ENCODE assay signal across 23 mouse cellular contexts in genomic region chr2:19690094-19690493, GRCm38 (mm10). TPM values are rescaled to one million over a fixed set of nuclear protein-coding genes. Genes with fewer than 3 reads are reported as not detected.
A peak's percentile ranks its signal among the peaks of the same experiment; 100 is the strongest.
DNase-seq lines count a peak whose midpoint lies in the region; ATAC-seq and TF ChIP-seq lines count a peak whose summit lies in the region.
"Had no signal": no experiment of that assay in that cellular context is flagged by ENCODE, and none has a peak within 500 bp of the region (broad histone marks: within the 10 kb centered on the region; RNA-seq: fewer than 3 reads in every experiment).

No protein-coding gene starts in this region.

- peaks cover 31% of the 10 kb centered on the region for H3K4me1 ChIP-seq in heart, embryonic 13.5 days
- H3K4me1 ChIP-seq in liver, adult 2 months (ENCODE audit: control insufficient read depth, insufficient read depth, low read length), result no peaks in the 10 kb centered on the region
- H3K4me1 ChIP-seq: embryonic facial prominence, embryonic 10.5 days; hindbrain, embryonic 15.5 days had no signal

- peak overlapping the region; percentile 65 for H3K27ac ChIP-seq in heart, embryonic 13.5 days (replicated peaks)
- no peak overlapping the region for H3K27ac ChIP-seq in liver, adult 2 months (replicated peaks; ENCODE audit: insufficient read depth, low read depth, low read length)
- H3K27ac ChIP-seq: embryonic facial prominence, embryonic 10.5 days; forebrain, embryonic 15.5 days; gastrocnemius, adult 2 months; hindbrain, embryonic 15.5 days; layer of hippocampus, adult 2 months; left cerebral cortex, adult 2 months; limb, embryonic 10.5 days; midbrain, embryonic 12.5 days had no signal

- H3K9ac ChIP-seq in heart, embryonic 13.5 days, result peak overlapping the region; percentile 2
- H3K9ac ChIP-seq in liver, adult 2 months (ENCODE audit: low read depth, low read length), result no peak overlapping the region
- H3K9ac ChIP-seq: forebrain, embryonic 15.5 days; hindbrain, embryonic 15.5 days; lung, embryonic 14.5 days; midbrain, embryonic 12.5 days had no signal

- H3K79me2 ChIP-seq in liver, adult 2 months (ENCODE audit: control insufficient read depth, insufficient read depth, low read length), result no peaks in the 10 kb centered on the region

- peak overlapping the region; percentile 8; the same call in 1 of the 2 replicates for H3K4me3 ChIP-seq in heart, embryonic 13.5 days
- no peak overlapping the region for H3K4me3 ChIP-seq in liver, adult 2 months (ENCODE audit: insufficient read depth, low read depth, low read length)
- H3K4me3 ChIP-seq: embryonic facial prominence, embryonic 10.5 days; erythroblast, embryonic 14.5 days; forebrain, embryonic 15.5 days; gastrocnemius, adult 2 months; hindbrain, embryonic 15.5 days; layer of hippocampus, adult 2 months; left cerebral cortex, adult 2 months; limb, embryonic 10.5 days; midbrain, embryonic 12.5 days had no signal

- DNase-seq in adrenal gland, postnatal 10 days, result peak; percentile 5
- DNase-seq in adrenal gland, postnatal 14 days, result no peak
- peak; percentile 94 for DNase-seq in liver, adult 2 months (ENCODE audit: extremely low read depth, low read depth, low spot score)
- DNase-seq in urinary bladder, adult 2 months (ENCODE audit: low spot score), result no peak
- no peak for DNase-seq in embryo, embryonic 9.5 days (ENCODE audit: extremely low spot score)
- no peak for DNase-seq in layer of hippocampus, postnatal 10 days (ENCODE audit: low spot score in 2 of 2)
- DNase-seq: cerebellum, postnatal 10 days; gastrocnemius, adult 2 months; lung, embryonic 14.5 days; lung, postnatal 4 days; thymus, adult 18-20 months had no signal

- peaks cover 5% of the 10 kb centered on the region for H3K27me3 ChIP-seq in heart, embryonic 13.5 days (replicated peaks)
- H3K27me3 ChIP-seq in liver, adult 2 months (ENCODE audit: control insufficient read depth, insufficient read depth, low read length), result no peaks in the 10 kb centered on the region
- H3K27me3 ChIP-seq: CH12.LX; forebrain, embryonic 15.5 days; hindbrain, embryonic 15.5 days; midbrain, embryonic 12.5 days had no signal

- no peaks in the 10 kb centered on the region for H3K9me3 ChIP-seq in heart, embryonic 13.5 days
- H3K9me3 ChIP-seq: embryonic facial prominence, embryonic 10.5 days; forebrain, embryonic 15.5 days; hindbrain, embryonic 15.5 days; limb, embryonic 10.5 days; midbrain, embryonic 12.5 days had no signal

- no peak for ATAC-seq in heart, embryonic 13.5 days (ENCODE audit: extremely low read depth, insufficient number of reproducible peaks, low FRiP score, low TSS enrichment)
- ATAC-seq in megakaryocyte progenitor cell, adult 5-6 weeks (replicated peaks; ENCODE audit: poor library complexity), result peak; percentile 93
- ATAC-seq: forebrain, embryonic 15.5 days; intestine, postnatal 0 days had no signal

- H3K4me2 ChIP-seq in heart, embryonic 13.5 days, result peak overlapping the region; percentile 58
- H3K4me2 ChIP-seq: forebrain, embryonic 15.5 days; hindbrain, embryonic 15.5 days; lung, embryonic 14.5 days; midbrain, embryonic 12.5 days had no signal

- TF ChIP-seq POLR2A in liver, adult 2 months (IDR thresholded peaks at IDR 0.05; ENCODE audit: extremely low read depth, insufficient read depth, low read length), result no peak

- TF ChIP-seq CTCF in liver, adult 2 months (IDR thresholded peaks at IDR 0.05; ENCODE audit: low read depth, low read length), result no peak

- 22% methylated on average over 14 of the region's 14 CpGs for WGBS in heart, embryonic 13.5 days
- 11% methylated on average over 14 of the region's 14 CpGs for WGBS in liver, adult 2 months

- no peaks in the 10 kb centered on the region for H3K36me3 ChIP-seq in heart, embryonic 13.5 days
- H3K36me3 ChIP-seq in liver, adult 2 months (ENCODE audit: control insufficient read depth, insufficient read depth, low read length), result no peaks in the 10 kb centered on the region
- H3K36me3 ChIP-seq: embryonic facial prominence, embryonic 10.5 days; forebrain, embryonic 15.5 days; hindbrain, embryonic 15.5 days; limb, embryonic 10.5 days; midbrain, embryonic 12.5 days had no signal

RNA-seq across cellular contexts. Expression of gene Otud1, which starts 32.5 kb away (rescaled TPM):
- 10 to 100 TPM in 1 of 2 experiments, 1 to 10 TPM in 1; 9.4 to 10.6 TPM for total RNA-seq in adrenal gland, postnatal 10 days (2021)
- total RNA-seq in adrenal gland, postnatal 14 days (2021), result 7.8 and 10.7 TPM in 2 replicates
- 5.2 and 8.0 TPM in 2 replicates for polyA plus RNA-seq in heart, embryonic 13.5 days (2015; fragmentation: Nextera tagmentation; extraction: Ambion mirVana)
- total RNA-seq in liver, adult 2 months (2014; rRNA removed), result 3.0 and 4.3 TPM in 2 replicates
- 2.7 and 3.3 TPM in 2 replicates for polyA plus RNA-seq in liver, adult 2 months (2012; rRNA removed)
- 5.8 and 6.4 TPM in 2 replicates for total RNA-seq in megakaryocyte progenitor cell, adult 5-6 weeks (2015)
- total RNA-seq in megakaryocyte progenitor cell, adult 5-6 weeks (2017), result 3.1 and 3.3 TPM in 2 replicates
- polyA plus RNA-seq in urinary bladder, adult 2 months (2012; rRNA removed), result 5.6 and 7.7 TPM in 2 replicates
- total RNA-seq in layer of hippocampus, postnatal 10 days (2021), result 1 to 10 TPM; 7.4 to 7.7 TPM

Comparison
In these comparisons a context has a peak if more than half of its experiments do, and no peak if none do; other contexts are left out.
1. DNase-seq: peak in adrenal gland, postnatal 10 days (single experiment) and liver, adult 2 months (single experiment); none in adrenal gland, postnatal 14 days (single experiment), urinary bladder, adult 2 months (single experiment), embryo, embryonic 9.5 days (single experiment) and layer of hippocampus, postnatal 10 days (0 of 2).